Mouse (Mus musculus) liver, embryonic 11.5 days (tissue): ENCODE data around the gene Ppp1r9a. TPM values are rescaled to one million over a fixed set of nuclear protein-coding genes. Genes with fewer than 3 reads are reported as not detected.

Source experiments
- ATAC-seq: fragments of 200-750 bp; cut with Nextera tagmentation; replicated peaks from 2 replicates; pipeline ENCODE4 v1.8.0; 2017; ENCODE audit warnings: moderate number of reproducible peaks, mild to moderate bottlenecking, moderate TSS enrichment, moderate library complexity; ENCODE audit not compliant: low FRiP score
- DNase-seq: peaks from one replicate; pipeline ENCODE4 v3.0.0-alpha.2; 2017; ENCODE audit warnings: low spot score
- H3K27ac ChIP-seq: fragments of 300-500 bp; sonication (generic); 2 replicates; pipeline ENCODE4 v1.5.1; 2014; ENCODE audit warnings: mild to moderate bottlenecking, low read depth, low read length, control low read depth
- H3K27me3 ChIP-seq: fragments of 300-500 bp; sonication (generic); replicated peaks from 2 replicates; pipeline ENCODE4 v1.6.1; 2014; ENCODE audit warnings: low read length, mixed read lengths; ENCODE audit not compliant: control insufficient read depth, insufficient read depth
- H3K36me3 ChIP-seq: fragments of 300-500 bp; sonication (generic); 2 replicates; pipeline ENCODE4 v1.6.1; 2014; ENCODE audit warnings: mild to moderate bottlenecking, low read length, moderate library complexity, mixed read lengths; ENCODE audit not compliant: control insufficient read depth, insufficient read depth
- H3K4me1 ChIP-seq: fragments of 300-500 bp; sonication (generic); replicated peaks from 2 replicates; pipeline ENCODE4 v1.6.1; 2014; ENCODE audit warnings: low read length, mixed read lengths; ENCODE audit not compliant: control insufficient read depth, insufficient read depth
- H3K4me2 ChIP-seq: fragments of 300-500 bp; sonication (generic); 2 replicates; pipeline ENCODE4 v1.6.1; 2014; ENCODE audit warnings: mild to moderate bottlenecking, control low read depth, moderate library complexity
- H3K4me3 ChIP-seq: fragments of 300-500 bp; sonication (generic); 2 replicates; pipeline ENCODE4 v1.5.1; 2014; ENCODE audit warnings: low read depth, low read length, control low read depth
- H3K9ac ChIP-seq: fragments of 300-500 bp; sonication (generic); 2 replicates; pipeline ENCODE4 v1.6.1; 2014; ENCODE audit warnings: low read depth, low read length, control low read depth
- H3K9me3 ChIP-seq: fragments of 300-500 bp; sonication (generic); 2 replicates; pipeline ENCODE4 v1.6.1; 2016; ENCODE audit warnings: low read length, inconsistent platforms, mixed read lengths; ENCODE audit not compliant: control insufficient read depth
- WGBS: fragments of 180-500 bp; shearing (Covaris S2); extraction: QIAGEN DNeasy Blood & Tissue Kit; methylation state at CpG from one replicate; pipeline ENCODE4 v1.1.7; 2014; 5-methylcytosine and 5-hydroxymethylcytosine counted together
- polyA plus RNA-seq: library from polyadenylated mRNA; unstranded; fragments of >200 nt; fragmentation: Nextera tagmentation; extraction: Ambion mirVana; gene quantifications from 2 replicates; pipeline ENCODE4 v1.2.1, GENCODE M21; 2014

Gene Ppp1r9a
- polyA plus RNA-seq, 1 experiment from 2014 or later: 17.6 TPM

DNA sequence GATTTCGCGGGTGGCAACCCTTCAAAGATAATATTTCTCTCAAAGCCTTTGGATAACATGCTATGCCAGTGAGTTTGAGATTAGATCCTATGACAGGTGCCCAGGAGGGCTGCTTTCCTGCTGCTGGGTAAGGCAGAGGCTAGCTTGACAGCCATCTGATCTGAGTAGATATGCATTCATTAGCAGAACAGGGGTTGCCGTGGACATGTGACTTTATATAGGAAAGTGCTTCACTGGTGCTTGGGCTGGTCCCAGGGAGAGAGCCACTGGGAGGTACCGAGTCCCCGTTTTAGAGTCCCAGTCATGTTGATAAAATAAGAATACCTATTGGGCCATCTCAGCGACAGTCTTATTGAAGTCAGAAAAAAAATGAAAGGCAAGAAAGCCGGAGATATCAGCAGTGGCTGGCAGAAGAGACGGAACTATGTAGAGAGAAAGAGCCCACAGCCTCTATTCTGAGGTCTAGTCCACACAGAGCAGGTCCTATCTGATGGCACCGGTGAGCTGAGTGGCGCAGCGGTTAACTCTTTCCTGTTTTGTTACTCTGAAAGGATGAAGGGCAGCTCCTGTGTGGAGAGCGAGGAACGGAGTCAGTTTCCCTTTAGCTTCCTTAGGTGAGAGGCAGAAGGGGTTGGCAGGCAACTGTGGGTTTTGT lies 244.9 kb downstream of the Ppp1r9a start:
- WGBS: 41% methylated on average over 13 of the region's 13 CpGs
- Histone ChIP-seq H3K4me3 (no peak overlapping the region), H3K9ac (peak overlapping the region; percentile 15; the same call in 1 of the 2 replicates), H3K4me1 (peaks cover 17% of the 10 kb centered on the region), H3K27ac (no peak overlapping the region), H3K36me3 (no peaks in the 10 kb centered on the region), H3K4me2 (peak overlapping the region; percentile 37), H3K9me3 (no peaks in the 10 kb centered on the region), H3K27me3 (no peaks in the 10 kb centered on the region)
- DNase-seq (no peak), ATAC-seq (peak; percentile 72)

DNA sequence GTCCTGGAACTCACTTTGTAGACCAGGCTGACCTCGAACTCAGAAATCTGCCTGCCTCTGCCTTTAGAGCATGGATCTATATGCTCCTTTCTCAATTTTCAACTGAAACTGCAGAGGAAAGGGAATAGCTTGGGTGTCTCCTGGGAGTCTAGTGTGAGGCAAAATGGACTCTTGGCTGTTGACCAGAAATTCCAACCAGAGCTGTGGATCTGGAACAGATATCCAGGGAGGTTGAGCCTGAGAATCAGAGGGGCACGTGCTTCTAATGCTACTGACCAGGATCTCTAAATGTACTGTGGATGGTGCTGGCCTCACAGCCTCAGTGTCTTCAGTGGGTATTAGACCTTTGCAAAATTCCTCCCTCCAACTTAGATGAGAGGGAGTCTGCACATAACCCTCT lies 247.2 kb downstream of the Ppp1r9a start:
- Histone ChIP-seq H3K36me3 (no peaks in the 10 kb centered on the region; the same call in 1 of the 2 replicates), H3K27ac (no peak overlapping the region), H3K4me1 (peaks cover 27% of the 10 kb centered on the region), H3K4me3 (no peak overlapping the region), H3K9me3 (no peaks in the 10 kb centered on the region), H3K4me2 (no peak overlapping the region), H3K27me3 (no peaks in the 10 kb centered on the region), H3K9ac (no peak overlapping the region)
- DNase-seq (no peak), ATAC-seq (no peak)
- 79% methylated on average over 2 of the region's 2 CpGs for WGBS

DNA sequence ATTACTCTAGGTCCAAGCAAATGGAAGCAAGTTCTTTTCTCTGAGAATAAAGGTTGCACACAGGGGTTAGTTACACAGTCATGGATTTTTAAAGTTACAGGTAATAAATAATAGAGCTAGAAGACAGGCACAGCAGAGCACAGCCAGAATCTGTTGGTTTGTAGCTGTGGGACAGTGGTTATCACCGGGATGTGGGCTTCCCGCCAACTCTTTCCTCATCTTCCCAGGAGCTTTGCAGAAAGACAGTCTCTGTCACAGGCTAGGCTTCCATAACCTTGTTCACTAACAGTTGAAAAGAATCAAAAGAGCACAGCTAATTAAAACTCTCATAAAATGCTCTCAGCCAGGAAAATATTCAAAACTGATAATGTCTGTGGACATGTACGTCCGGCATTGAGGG lies 248.5 kb downstream of the Ppp1r9a start:
- Histone ChIP-seq H3K4me2 (no peak overlapping the region), H3K9me3 (no peaks in the 10 kb centered on the region), H3K4me1 (peaks cover 36% of the 10 kb centered on the region), H3K27ac (no peak overlapping the region), H3K4me3 (no peak overlapping the region), H3K36me3 (peaks cover 2% of the 10 kb centered on the region; the same call in 1 of the 2 replicates), H3K27me3 (no peaks in the 10 kb centered on the region), H3K9ac (no peak overlapping the region)
- 69% methylated on average over 4 of the region's 4 CpGs for WGBS
- ATAC-seq (no peak), DNase-seq (no peak)

DNA sequence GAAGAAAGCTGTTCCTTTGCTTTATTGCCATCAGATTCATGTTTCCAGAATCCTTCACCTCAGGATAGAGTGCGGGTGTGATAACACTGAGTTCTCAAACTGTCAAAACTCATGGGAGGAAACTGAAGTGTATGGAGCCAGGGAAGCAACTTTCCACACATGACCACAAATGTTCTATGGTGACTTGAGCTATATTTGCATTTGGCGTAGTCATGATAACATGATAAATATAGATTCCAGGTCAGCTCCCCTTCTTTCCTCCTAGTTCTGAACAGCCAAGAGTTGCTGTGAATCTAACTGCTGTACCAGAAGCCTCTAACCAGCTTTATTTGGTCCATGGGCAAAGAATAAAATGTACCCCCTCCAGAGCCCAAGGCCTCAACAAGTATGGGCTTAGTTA lies 249.5 kb downstream of the Ppp1r9a start:
- ATAC-seq: no peak
- no peak overlapping the region for H3K9ac ChIP-seq
- H3K27me3 ChIP-seq: no peaks in the 10 kb centered on the region
- 60% methylated on average over 2 of the region's 2 CpGs for WGBS
- no peak overlapping the region for H3K4me3 ChIP-seq
- peaks cover 2% of the 10 kb centered on the region; the same call in 1 of the 2 replicates for H3K36me3 ChIP-seq
- H3K27ac ChIP-seq: peak overlapping the region; percentile 19
- no peak for DNase-seq
- H3K4me2 ChIP-seq: no peak overlapping the region
- H3K4me1 ChIP-seq: peaks cover 43% of the 10 kb centered on the region
- H3K9me3 ChIP-seq: no peaks in the 10 kb centered on the region

DNA sequence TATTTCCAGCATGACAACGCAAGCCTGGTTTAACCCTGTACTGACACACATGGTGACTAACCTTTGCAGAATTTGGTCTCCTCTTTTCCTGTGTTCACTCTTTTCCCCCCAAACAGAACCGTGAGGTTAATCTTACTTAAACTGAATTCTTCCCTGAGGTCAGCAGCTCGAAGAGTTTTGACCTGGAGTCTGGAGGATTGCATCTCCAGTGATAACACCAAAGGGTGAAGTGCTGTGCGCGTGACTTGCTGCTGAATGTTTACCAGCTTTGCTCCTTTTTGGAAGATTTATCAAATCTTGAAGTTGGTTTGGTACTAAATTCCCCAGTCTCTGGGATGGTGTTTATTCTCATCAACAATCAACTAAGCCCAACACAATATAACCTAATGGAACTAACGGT lies 252.1 kb downstream of the Ppp1r9a start:
- H3K4me2 ChIP-seq: peak overlapping the region; percentile 53
- H3K27ac ChIP-seq: peak overlapping the region; percentile 96
- no peak for ATAC-seq
- DNase-seq: no peak
- peak overlapping the region; percentile 42 for H3K9ac ChIP-seq
- peaks cover 55% of the 10 kb centered on the region for H3K4me1 ChIP-seq
- H3K27me3 ChIP-seq: no peaks in the 10 kb centered on the region
- WGBS: 52% methylated on average over 6 of the region's 6 CpGs
- H3K9me3 ChIP-seq: no peaks in the 10 kb centered on the region
- peaks cover 2% of the 10 kb centered on the region; the same call in 1 of the 2 replicates for H3K36me3 ChIP-seq
- no peak overlapping the region for H3K4me3 ChIP-seq

DNA sequence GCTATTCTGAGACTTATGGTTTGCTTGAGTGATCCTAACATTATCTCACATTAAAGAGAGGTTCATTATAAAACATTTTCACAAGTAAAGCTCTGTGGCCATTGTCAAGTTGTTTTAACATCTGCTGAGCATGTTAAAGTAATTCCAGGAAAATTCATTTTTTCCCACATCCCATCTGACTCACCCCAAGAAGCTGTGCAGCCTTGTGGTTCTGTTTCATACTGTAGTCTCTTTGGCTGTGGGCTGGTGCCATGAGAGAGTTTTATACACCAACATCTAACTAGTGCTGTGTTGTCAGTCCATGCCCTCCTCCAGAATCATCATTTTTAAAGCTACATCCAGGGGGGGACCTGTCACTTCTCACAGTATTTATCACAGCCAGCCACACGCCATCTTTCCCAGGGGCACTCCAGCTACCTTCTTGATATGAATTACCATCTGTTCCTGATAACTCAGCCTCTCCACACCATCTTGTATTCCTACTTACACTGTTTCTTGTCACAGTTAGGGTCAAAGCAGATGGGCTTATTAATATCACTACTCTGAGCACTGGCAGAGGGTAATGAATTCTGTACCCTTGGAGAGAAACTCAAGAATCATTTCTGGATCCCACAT lies 252.7 kb downstream of the Ppp1r9a start:
- H3K4me1 ChIP-seq: peaks cover 58% of the 10 kb centered on the region
- H3K4me2 ChIP-seq: peak overlapping the region; percentile 53
- no peak overlapping the region for H3K4me3 ChIP-seq
- peak overlapping the region; percentile 96 for H3K27ac ChIP-seq
- H3K27me3 ChIP-seq: no peaks in the 10 kb centered on the region
- peaks cover 7% of the 10 kb centered on the region; the same call in 1 of the 2 replicates for H3K36me3 ChIP-seq
- H3K9me3 ChIP-seq: no peaks in the 10 kb centered on the region
- 25% methylated on average over 1 of the region's 1 CpGs for WGBS
- peak; percentile 89 for ATAC-seq
- DNase-seq: no peak
- H3K9ac ChIP-seq: peak overlapping the region; percentile 42

DNA sequence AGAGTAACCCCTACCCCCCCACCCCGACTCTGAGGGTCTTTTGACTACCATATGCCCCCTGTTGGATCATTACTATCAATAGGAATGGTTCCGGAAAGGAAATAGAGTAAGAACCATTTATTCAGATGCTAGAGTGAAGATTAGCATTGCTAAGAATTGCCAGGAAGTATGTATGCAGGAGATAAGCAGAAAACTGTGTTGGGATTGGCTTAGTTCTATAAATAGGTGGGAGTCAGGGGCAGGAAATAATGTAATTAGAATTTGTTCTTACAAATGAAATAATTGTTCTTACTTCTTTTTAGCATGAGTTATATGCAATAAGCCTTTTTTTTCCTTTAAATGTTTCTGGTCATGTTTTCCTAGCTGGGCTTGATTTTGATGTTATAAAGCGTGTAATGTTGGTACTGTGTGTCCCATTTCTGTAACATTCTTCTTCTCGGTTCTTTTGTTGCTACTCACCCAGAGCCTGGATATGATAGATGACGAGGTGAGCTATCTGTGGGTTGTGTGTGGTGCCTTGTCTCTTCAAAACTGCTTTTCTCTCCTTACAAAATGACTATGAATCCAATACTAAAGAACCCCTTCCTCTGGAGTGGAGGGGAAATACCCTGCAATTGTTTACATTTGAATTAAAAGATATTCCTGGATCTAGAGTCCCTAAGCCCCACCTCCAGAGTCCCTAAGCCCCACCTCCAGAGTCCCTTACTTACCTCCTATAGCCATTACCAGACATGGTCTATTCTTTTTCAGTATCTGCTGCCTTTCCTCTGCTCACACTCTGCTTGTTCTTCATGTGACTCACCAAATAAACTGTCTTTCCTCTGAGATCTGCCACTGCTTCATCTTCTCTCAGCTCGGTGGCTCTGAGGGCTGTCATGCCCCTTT lies 254.1 kb downstream of the Ppp1r9a start:
- Histone ChIP-seq H3K9ac (no peak overlapping the region), H3K36me3 (peaks cover 7% of the 10 kb centered on the region; the same call in 1 of the 2 replicates), H3K27ac (peak overlapping the region; percentile 96), H3K4me3 (no peak overlapping the region), H3K4me2 (peak overlapping the region; percentile 53), H3K27me3 (no peaks in the 10 kb centered on the region), H3K4me1 (peaks cover 50% of the 10 kb centered on the region), H3K9me3 (no peaks in the 10 kb centered on the region)
- ATAC-seq: peak; percentile 78
- DNase-seq: no peak
- WGBS: 46% methylated on average over 6 of the region's 6 CpGs

DNA sequence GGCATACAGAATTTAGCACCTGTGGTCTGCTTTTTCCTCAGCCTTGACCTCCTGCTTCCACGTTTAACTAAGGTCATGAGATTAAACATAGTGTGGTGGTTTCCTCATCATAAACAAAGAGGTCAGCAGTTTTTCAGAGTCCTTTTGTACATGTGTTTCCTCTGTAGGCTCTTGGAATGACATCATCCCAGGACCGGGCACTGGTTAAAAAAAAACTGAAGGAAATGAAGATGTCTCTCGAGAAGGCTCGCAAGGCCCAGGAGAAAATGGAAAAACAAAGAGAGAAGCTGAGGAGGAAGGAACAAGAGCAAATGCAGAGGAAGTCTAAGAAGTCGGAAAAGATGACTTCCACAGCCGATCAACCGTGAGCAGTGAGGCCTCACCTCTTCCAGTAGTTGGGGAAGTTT lies 256.7 kb downstream of the Ppp1r9a start:
- H3K4me1 ChIP-seq: peaks cover 45% of the 10 kb centered on the region
- H3K9ac ChIP-seq: no peak overlapping the region
- 51% methylated on average over 7 of the region's 7 CpGs for WGBS
- no peak overlapping the region for H3K27ac ChIP-seq
- DNase-seq: no peak
- H3K4me2 ChIP-seq: no peak overlapping the region
- H3K36me3 ChIP-seq: peaks cover 7% of the 10 kb centered on the region; the same call in 1 of the 2 replicates
- no peak overlapping the region for H3K4me3 ChIP-seq
- no peaks in the 10 kb centered on the region for H3K27me3 ChIP-seq
- H3K9me3 ChIP-seq: no peaks in the 10 kb centered on the region
- ATAC-seq: no peak
